Mouse (Mus musculus): Measurements from ENCODE around the gene Ehd4. TPM values are rescaled to one million over a fixed set of nuclear protein-coding genes. Genes with fewer than 3 reads are reported as not detected.

The Ehd4 gene
- polyA plus RNA-seq, 1 experiment from 2014 or later: 35.4 TPM

- no peaks in the 10 kb centered on the region for H3K27me3 ChIP-seq (replicated peaks; ENCODE audit: control insufficient read depth, insufficient read depth, low read length)
- no peak overlapping the region for H3K4me2 ChIP-seq (ENCODE audit: low read length)
- no peaks in the 10 kb centered on the region for H3K36me3 ChIP-seq (ENCODE audit: control insufficient read depth, insufficient read depth, low read length)
- DNase-seq (ENCODE audit: low spot score) (no peak), ATAC-seq (replicated peaks; ENCODE audit: low FRiP score, low TSS enrichment, low read depth) (peak; percentile 59)
- H3K9me3 ChIP-seq (ENCODE audit: control insufficient read depth, low read length): no peaks in the 10 kb centered on the region
- no peaks in the 10 kb centered on the region for H3K4me1 ChIP-seq (replicated peaks; ENCODE audit: control insufficient read depth, insufficient read depth, low read length)
- H3K4me3 ChIP-seq (ENCODE audit: low read depth, low read length): no peak overlapping the region
- no peak overlapping the region for H3K9ac ChIP-seq (ENCODE audit: low read length)
- WGBS: 40% methylated on average over 16 of the region's 16 CpGs
- no peak overlapping the region for H3K27ac ChIP-seq (ENCODE audit: low read depth)
Measured at GRCm38 (mm10) chr2:120068555-120069465, 85.6 kb downstream of the Ehd4 start.

DNA sequence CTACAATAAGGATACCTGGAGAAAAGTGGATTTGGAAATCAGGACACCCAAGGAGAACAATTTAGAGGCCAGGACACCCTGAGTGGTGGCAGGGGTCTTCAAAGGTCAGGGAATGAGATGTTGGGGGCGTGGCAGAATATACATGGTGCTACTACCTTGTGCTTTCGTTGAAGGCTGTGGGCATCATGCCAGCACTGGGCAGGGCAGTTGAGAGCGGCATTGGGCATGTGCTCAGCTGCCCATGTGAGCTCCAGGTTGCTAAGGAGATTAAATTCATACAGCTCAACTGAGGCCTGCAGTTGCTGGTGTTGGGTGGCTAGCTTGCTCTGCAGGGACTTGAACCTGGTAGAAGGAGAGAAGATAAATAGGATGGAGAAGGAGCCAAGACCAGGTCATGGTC is 88.2 kb downstream of the Ehd4 start:
- no peak for DNase-seq (ENCODE audit: low spot score)
- ATAC-seq (replicated peaks; ENCODE audit: low FRiP score, low TSS enrichment, low read depth): no peak
- Histone ChIP-seq H3K27me3 (replicated peaks; ENCODE audit: control insufficient read depth, insufficient read depth, low read length) (no peaks in the 10 kb centered on the region), H3K4me2 (ENCODE audit: low read length) (no peak overlapping the region), H3K4me3 (ENCODE audit: low read depth, low read length) (no peak overlapping the region), H3K27ac (ENCODE audit: low read depth) (no peak overlapping the region), H3K36me3 (ENCODE audit: control insufficient read depth, insufficient read depth, low read length) (no peaks in the 10 kb centered on the region), H3K9ac (ENCODE audit: low read length) (no peak overlapping the region), H3K9me3 (ENCODE audit: control insufficient read depth, low read length) (no peaks in the 10 kb centered on the region), H3K4me1 (replicated peaks; ENCODE audit: control insufficient read depth, insufficient read depth, low read length) (no peaks in the 10 kb centered on the region)
- WGBS: 81% methylated on average over 3 of the region's 3 CpGs

DNA sequence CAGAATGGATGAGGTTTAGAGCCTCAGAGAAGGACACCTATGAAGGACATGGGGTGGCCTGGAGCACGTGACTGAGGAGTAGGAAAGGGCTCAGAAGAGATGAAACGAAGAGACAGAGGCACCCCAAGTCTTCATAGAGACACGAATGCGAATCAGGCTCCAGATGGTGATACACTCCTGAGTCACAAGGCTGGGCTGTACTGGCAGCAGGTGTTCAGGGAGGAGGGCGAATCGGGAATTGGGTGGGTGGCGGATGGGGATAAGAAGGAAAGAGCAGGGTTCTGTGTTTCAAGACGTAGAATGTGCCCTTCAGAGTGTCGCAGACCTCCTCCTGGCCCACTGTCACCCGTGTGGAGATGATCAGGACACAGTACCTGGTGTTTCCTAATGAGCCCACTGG is 89.2 kb downstream of the Ehd4 start:
- Histone ChIP-seq H3K4me3 (ENCODE audit: low read depth, low read length) (no peak overlapping the region), H3K4me2 (ENCODE audit: low read length) (no peak overlapping the region), H3K27me3 (replicated peaks; ENCODE audit: control insufficient read depth, insufficient read depth, low read length) (no peaks in the 10 kb centered on the region), H3K36me3 (ENCODE audit: control insufficient read depth, insufficient read depth, low read length) (no peaks in the 10 kb centered on the region), H3K9ac (ENCODE audit: low read length) (no peak overlapping the region), H3K4me1 (replicated peaks; ENCODE audit: control insufficient read depth, insufficient read depth, low read length) (no peaks in the 10 kb centered on the region), H3K9me3 (ENCODE audit: control insufficient read depth, low read length) (no peaks in the 10 kb centered on the region), H3K27ac (ENCODE audit: low read depth) (no peak overlapping the region)
- WGBS: 88% methylated on average over 10 of the region's 10 CpGs
- ATAC-seq (replicated peaks; ENCODE audit: low FRiP score, low TSS enrichment, low read depth): no peak
- DNase-seq (ENCODE audit: low spot score): no peak

DNA sequence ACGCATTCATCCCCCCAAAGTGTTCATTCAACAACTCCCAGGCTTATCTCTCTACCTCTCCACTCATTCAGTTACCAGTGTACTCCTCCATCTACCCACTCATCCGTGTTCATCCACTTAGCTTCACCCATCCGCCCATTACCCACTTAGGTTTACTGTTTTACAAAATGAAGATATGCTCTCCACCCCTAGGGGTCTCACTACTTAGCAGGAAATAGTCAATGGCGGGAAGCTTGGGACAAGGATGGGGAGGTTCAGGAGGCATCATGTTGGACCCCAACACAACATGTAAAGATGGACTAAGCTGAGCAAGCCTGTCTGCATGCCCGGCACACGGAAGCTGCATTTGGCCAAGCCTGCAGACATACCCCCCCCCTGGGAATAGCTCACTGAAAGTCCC is 89.8 kb downstream of the Ehd4 start:
- WGBS: 79% methylated on average over 6 of the region's 6 CpGs
- H3K4me3 ChIP-seq (ENCODE audit: low read depth, low read length): no peak overlapping the region
- DNase-seq (ENCODE audit: low spot score): no peak

DNA sequence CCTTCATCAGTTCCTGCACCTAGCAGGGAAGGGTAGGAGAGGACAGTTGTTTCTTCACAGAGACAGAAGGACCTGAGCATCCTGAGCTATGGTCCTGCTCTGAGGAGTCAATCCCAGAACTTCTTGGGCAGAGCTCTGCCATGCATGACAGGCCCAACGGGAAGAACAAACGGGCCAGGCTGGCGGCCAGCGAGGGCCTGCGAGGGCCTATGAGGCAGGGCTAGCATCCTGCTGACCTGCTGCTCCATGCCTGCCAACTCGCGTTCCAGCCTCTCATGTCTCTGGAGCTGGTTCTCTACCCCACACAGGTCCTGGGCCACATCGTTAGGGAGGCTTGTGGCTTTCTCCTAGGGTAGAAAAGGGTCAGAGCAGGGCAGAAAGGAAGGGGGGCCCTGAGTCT is 92.2 kb downstream of the Ehd4 start:
- no peaks in the 10 kb centered on the region for H3K4me1 ChIP-seq (replicated peaks; ENCODE audit: control insufficient read depth, insufficient read depth, low read length)
- H3K9me3 ChIP-seq (ENCODE audit: control insufficient read depth, low read length): no peaks in the 10 kb centered on the region
- DNase-seq (ENCODE audit: low spot score): no peak
- no peaks in the 10 kb centered on the region for H3K36me3 ChIP-seq (ENCODE audit: control insufficient read depth, insufficient read depth, low read length)
- no peak overlapping the region for H3K27ac ChIP-seq (ENCODE audit: low read depth)
- no peak overlapping the region for H3K9ac ChIP-seq (ENCODE audit: low read length)
- no peak overlapping the region for H3K4me2 ChIP-seq (ENCODE audit: low read length)
- H3K27me3 ChIP-seq (replicated peaks; ENCODE audit: control insufficient read depth, insufficient read depth, low read length): no peaks in the 10 kb centered on the region
- H3K4me3 ChIP-seq (ENCODE audit: low read depth, low read length): no peak overlapping the region
- no peak for ATAC-seq (replicated peaks; ENCODE audit: low FRiP score, low TSS enrichment, low read depth)
- 85% methylated on average over 8 of the region's 8 CpGs for WGBS

More for the DNA sequence above, 89.8 kb downstream of the Ehd4 start:
- no peaks in the 10 kb centered on the region for H3K4me1 ChIP-seq (replicated peaks; ENCODE audit: control insufficient read depth, insufficient read depth, low read length)
- no peaks in the 10 kb centered on the region for H3K36me3 ChIP-seq (ENCODE audit: control insufficient read depth, insufficient read depth, low read length)
- no peak overlapping the region for H3K4me2 ChIP-seq (ENCODE audit: low read length)
- H3K27me3 ChIP-seq (replicated peaks; ENCODE audit: control insufficient read depth, insufficient read depth, low read length): no peaks in the 10 kb centered on the region
- no peak overlapping the region for H3K27ac ChIP-seq (ENCODE audit: low read depth)
- no peak for ATAC-seq (replicated peaks; ENCODE audit: low FRiP score, low TSS enrichment, low read depth)
- no peaks in the 10 kb centered on the region for H3K9me3 ChIP-seq (ENCODE audit: control insufficient read depth, low read length)
- H3K9ac ChIP-seq (ENCODE audit: low read length): no peak overlapping the region

GRCm38 (mm10) chr2:120060651-120061050 is 93.8 kb downstream of the Ehd4 start:
- ATAC-seq (replicated peaks; ENCODE audit: low FRiP score, low TSS enrichment, low read depth) (no peak), DNase-seq (ENCODE audit: low spot score) (no peak)
- WGBS: 78% methylated on average over 9 of the region's 9 CpGs
- Histone ChIP-seq H3K9me3 (ENCODE audit: control insufficient read depth, low read length) (no peaks in the 10 kb centered on the region), H3K4me2 (ENCODE audit: low read length) (no peak overlapping the region), H3K4me1 (replicated peaks; ENCODE audit: control insufficient read depth, insufficient read depth, low read length) (no peaks in the 10 kb centered on the region), H3K36me3 (ENCODE audit: control insufficient read depth, insufficient read depth, low read length) (no peaks in the 10 kb centered on the region), H3K27ac (ENCODE audit: low read depth) (no peak overlapping the region), H3K27me3 (replicated peaks; ENCODE audit: control insufficient read depth, insufficient read depth, low read length) (no peaks in the 10 kb centered on the region), H3K9ac (ENCODE audit: low read length) (no peak overlapping the region), H3K4me3 (ENCODE audit: low read depth, low read length) (no peak overlapping the region)

DNA sequence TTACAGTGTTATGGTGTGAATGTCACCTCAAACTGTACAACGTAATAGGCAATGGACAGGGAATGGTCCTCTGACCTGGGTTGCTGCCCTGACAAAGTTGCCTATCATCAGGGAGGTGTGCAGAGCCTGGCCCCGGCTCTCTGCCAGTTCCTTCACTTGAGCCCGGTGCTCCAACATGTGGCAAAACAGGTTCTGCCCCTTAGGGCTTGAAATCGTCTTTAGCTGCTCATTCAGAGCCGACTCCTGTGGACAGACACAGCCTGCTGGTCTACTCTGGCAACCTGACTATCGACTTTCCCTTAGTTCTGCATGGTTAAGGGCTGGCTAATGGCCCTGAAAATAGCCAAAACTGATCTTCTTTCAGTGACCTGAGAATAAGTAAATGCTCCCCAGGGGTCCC is 94.2 kb downstream of the Ehd4 start:
- Histone ChIP-seq H3K9ac (ENCODE audit: low read length) (no peak overlapping the region), H3K36me3 (ENCODE audit: control insufficient read depth, insufficient read depth, low read length) (no peaks in the 10 kb centered on the region), H3K4me2 (ENCODE audit: low read length) (no peak overlapping the region), H3K27ac (ENCODE audit: low read depth) (no peak overlapping the region), H3K9me3 (ENCODE audit: control insufficient read depth, low read length) (no peaks in the 10 kb centered on the region), H3K27me3 (replicated peaks; ENCODE audit: control insufficient read depth, insufficient read depth, low read length) (no peaks in the 10 kb centered on the region), H3K4me1 (replicated peaks; ENCODE audit: control insufficient read depth, insufficient read depth, low read length) (no peaks in the 10 kb centered on the region), H3K4me3 (ENCODE audit: low read depth, low read length) (no peak overlapping the region)
- no peak for DNase-seq (ENCODE audit: low spot score)
- no peak for ATAC-seq (replicated peaks; ENCODE audit: low FRiP score, low TSS enrichment, low read depth)
- WGBS: 63% methylated on average over 6 of the region's 6 CpGs

- ATAC-seq (replicated peaks; ENCODE audit: low FRiP score, low TSS enrichment, low read depth): no peak
- Histone ChIP-seq H3K36me3 (ENCODE audit: control insufficient read depth, insufficient read depth, low read length) (no peaks in the 10 kb centered on the region), H3K27me3 (replicated peaks; ENCODE audit: control insufficient read depth, insufficient read depth, low read length) (no peaks in the 10 kb centered on the region), H3K4me1 (replicated peaks; ENCODE audit: control insufficient read depth, insufficient read depth, low read length) (no peaks in the 10 kb centered on the region), H3K4me3 (ENCODE audit: low read depth, low read length) (no peak overlapping the region), H3K27ac (ENCODE audit: low read depth) (no peak overlapping the region), H3K9me3 (ENCODE audit: control insufficient read depth, low read length) (no peaks in the 10 kb centered on the region), H3K4me2 (ENCODE audit: low read length) (no peak overlapping the region), H3K9ac (ENCODE audit: low read length) (no peak overlapping the region)
- no peak for DNase-seq (ENCODE audit: low spot score)
- WGBS: 85% methylated on average over 3 of the region's 3 CpGs
Measured at GRCm38 (mm10) chr2:120059466-120059865, 94.9 kb downstream of the Ehd4 start.

GRCm38 (mm10) chr2:120058818-120059217 is 95.6 kb downstream of the Ehd4 start:
- no peak overlapping the region for H3K4me3 ChIP-seq (ENCODE audit: low read depth, low read length)
- DNase-seq (ENCODE audit: low spot score): no peak
- no peak overlapping the region for H3K9ac ChIP-seq (ENCODE audit: low read length)
- H3K4me2 ChIP-seq (ENCODE audit: low read length): no peak overlapping the region
- ATAC-seq (replicated peaks; ENCODE audit: low FRiP score, low TSS enrichment, low read depth): no peak
- no peaks in the 10 kb centered on the region for H3K9me3 ChIP-seq (ENCODE audit: control insufficient read depth, low read length)
- no peaks in the 10 kb centered on the region for H3K4me1 ChIP-seq (replicated peaks; ENCODE audit: control insufficient read depth, insufficient read depth, low read length)
- no peaks in the 10 kb centered on the region for H3K27me3 ChIP-seq (replicated peaks; ENCODE audit: control insufficient read depth, insufficient read depth, low read length)
- 88% methylated on average over 4 of the region's 4 CpGs for WGBS
- no peaks in the 10 kb centered on the region for H3K36me3 ChIP-seq (ENCODE audit: control insufficient read depth, insufficient read depth, low read length)
- H3K27ac ChIP-seq (ENCODE audit: low read depth): no peak overlapping the region

All from intestine, embryonic 14.5 days (tissue).